Mouse (Mus musculus): ENCODE results near the gene Tnni2.

- no peak for TF ChIP-seq CTCF (IDR thresholded peaks at IDR 0.05; ENCODE audit: control insufficient read depth, insufficient read depth, low read length)
- no peak for TF ChIP-seq POLR2A (IDR thresholded peaks at IDR 0.05; ENCODE audit: borderline replicate concordance, control insufficient read depth, low read depth, low read length)
Measured at GRCm38 (mm10) chr7:142418027-142418426, 23.6 kb upstream of the Tnni2 start.
